Mouse (Mus musculus): ENCODE measurements around the gene Zfp764.
"Not testable (repeated sequence)": the region's sequence is repeated elsewhere in the genome, so short reads cannot be mapped to it uniquely, and the experiment has no call there.

- not testable (repeated sequence) for TF ChIP-seq CTCF (IDR thresholded peaks at IDR 0.05; ENCODE audit: low read depth, low read length); POLR2A (IDR thresholded peaks at IDR 0.05; ENCODE audit: extremely low read depth, insufficient read depth, low read length)
These were observed 2.5 kb downstream of the Zfp764 start for GRCm38 (mm10) chr7:127404101-127404500.
